Mouse (Mus musculus): ENCODE results near the gene Arvcf.

DNA sequence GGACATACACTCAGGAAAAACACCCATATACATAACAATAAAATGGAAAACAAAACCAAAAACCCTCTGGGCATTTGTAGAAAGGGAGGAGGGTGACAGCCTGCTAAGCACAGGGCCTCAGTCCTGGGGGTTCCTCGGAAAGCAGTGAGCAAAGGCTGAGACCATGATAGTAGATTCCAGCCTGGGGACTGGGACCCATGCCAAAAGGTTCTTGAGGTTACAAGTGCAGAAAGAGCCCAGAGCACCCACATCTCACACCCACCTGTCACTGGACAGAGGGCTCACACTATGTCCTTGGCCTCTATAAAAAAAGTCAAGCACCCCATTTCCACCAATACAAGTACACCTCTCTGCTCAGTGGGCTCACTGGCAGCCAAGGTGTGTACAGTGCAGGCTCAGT is 19.5 kb upstream of the Arvcf start:
- no peak for TF ChIP-seq CTCF (IDR thresholded peaks at IDR 0.05; ENCODE audit: extremely low read depth, insufficient read depth, insufficient read length, insufficient replicate concordance)
- TF ChIP-seq POLR2A (IDR thresholded peaks at IDR 0.05; ENCODE audit: low read depth, low read length) = no peak
